Mouse (Mus musculus) spleen, adult 2 months (tissue): ENCODE results near the gene Cdr2l.

Source experiments
- CTCF ChIP-seq: fragments of 200-500 bp; IDR thresholded peaks from 2 replicates; pipeline ENCODE4 v1.5.1; 2011; ENCODE audit warnings: mild to moderate bottlenecking, inconsistent platforms; ENCODE audit not compliant: insufficient read depth, insufficient read length, insufficient replicate concordance; ENCODE audit errors: extremely low read depth
- POLR2A ChIP-seq: fragments of 200-500 bp; IDR thresholded peaks from 2 replicates; pipeline ENCODE4 v1.6.1; 2011; ENCODE audit warnings: low read depth, low read length, inconsistent platforms

GRCm38 (mm10) chr11:115381743-115382539 lies at the start of gene Cdr2l:
- no peak for TF ChIP-seq CTCF
- no peak for TF ChIP-seq POLR2A
